Mouse (Mus musculus): Measurements from ENCODE around the gene Gucy2g. TPM values are rescaled to one million over a fixed set of nuclear protein-coding genes. Genes with fewer than 3 reads are reported as not detected.

Gene Gucy2g
- total and polyA plus RNA-seq, 3 experiments: 0.11 TPM; not detected in 2

- peaks cover 61% of the 10 kb centered on the region for H3K4me1 ChIP-seq (ENCODE audit: insufficient read depth, low read depth, low read length)
- ATAC-seq (ENCODE audit: extremely low read depth, insufficient number of reproducible peaks, low FRiP score, poor library complexity, severe bottlenecking): peak; percentile 54
Observed at GRCm38 (mm10) chr19:55253570-55254441, 12.8 kb upstream of the Gucy2g start.

GRCm38 (mm10) chr19:55253239-55253569 lies 12.2 kb upstream of the Gucy2g start:
- TF ChIP-seq CTCF (IDR thresholded peaks at IDR 0.05; ENCODE audit: low read depth, low read length) (no peak), TAL1 (conservative IDR thresholded peaks at IDR 0.05; ENCODE audit: low read depth, low read length) (no peak), GATA1 (IDR thresholded peaks at IDR 0.05; ENCODE audit: borderline replicate concordance, low read length) (no peak), GATA2 (IDR thresholded peaks at IDR 0.05; ENCODE audit: borderline replicate concordance, low read depth, low read length) (no peak), POLR2AphosphoS5 (IDR thresholded peaks at IDR 0.05; ENCODE audit: insufficient replicate concordance, low read depth, low read length) (no peak)
- no peak for ATAC-seq (ENCODE audit: extremely low read depth, insufficient number of reproducible peaks, low FRiP score, poor library complexity, severe bottlenecking)
- H3K4me3 ChIP-seq (ENCODE audit: low read depth, low read length): peak overlapping the region; percentile 92
- H3K36me3 ChIP-seq (replicated peaks): peaks cover 24% of the 10 kb centered on the region
- peaks cover 55% of the 10 kb centered on the region for H3K4me1 ChIP-seq (ENCODE audit: insufficient read depth, low read depth, low read length)
- peak; percentile 45 for DNase-seq (ENCODE audit: low spot score)
- H3K9me3 ChIP-seq (replicated peaks): no peaks in the 10 kb centered on the region
- H3K27me3 ChIP-seq (ENCODE audit: insufficient read depth, low read length): peaks cover 19% of the 10 kb centered on the region

More at GRCm38 (mm10) chr19:55253570-55254441, 12.8 kb upstream of the Gucy2g start:
- no peaks in the 10 kb centered on the region for H3K9me3 ChIP-seq (replicated peaks)
- H3K27me3 ChIP-seq (ENCODE audit: insufficient read depth, low read length): peaks cover 16% of the 10 kb centered on the region
- peak; percentile 69 for DNase-seq (ENCODE audit: low spot score)
- TF ChIP-seq GATA1 (IDR thresholded peaks at IDR 0.05; ENCODE audit: borderline replicate concordance, low read length) (no peak), GATA2 (IDR thresholded peaks at IDR 0.05; ENCODE audit: borderline replicate concordance, low read depth, low read length) (no peak), TAL1 (conservative IDR thresholded peaks at IDR 0.05; ENCODE audit: low read depth, low read length) (no peak), CTCF (IDR thresholded peaks at IDR 0.05; ENCODE audit: low read depth, low read length) (no peak), POLR2AphosphoS5 (IDR thresholded peaks at IDR 0.05; ENCODE audit: insufficient replicate concordance, low read depth, low read length) (no peak; the same call in 1 of the 2 replicates)
- H3K4me3 ChIP-seq (ENCODE audit: low read depth, low read length): peak overlapping the region; percentile 92
- peaks cover 30% of the 10 kb centered on the region for H3K36me3 ChIP-seq (replicated peaks)

DNA sequence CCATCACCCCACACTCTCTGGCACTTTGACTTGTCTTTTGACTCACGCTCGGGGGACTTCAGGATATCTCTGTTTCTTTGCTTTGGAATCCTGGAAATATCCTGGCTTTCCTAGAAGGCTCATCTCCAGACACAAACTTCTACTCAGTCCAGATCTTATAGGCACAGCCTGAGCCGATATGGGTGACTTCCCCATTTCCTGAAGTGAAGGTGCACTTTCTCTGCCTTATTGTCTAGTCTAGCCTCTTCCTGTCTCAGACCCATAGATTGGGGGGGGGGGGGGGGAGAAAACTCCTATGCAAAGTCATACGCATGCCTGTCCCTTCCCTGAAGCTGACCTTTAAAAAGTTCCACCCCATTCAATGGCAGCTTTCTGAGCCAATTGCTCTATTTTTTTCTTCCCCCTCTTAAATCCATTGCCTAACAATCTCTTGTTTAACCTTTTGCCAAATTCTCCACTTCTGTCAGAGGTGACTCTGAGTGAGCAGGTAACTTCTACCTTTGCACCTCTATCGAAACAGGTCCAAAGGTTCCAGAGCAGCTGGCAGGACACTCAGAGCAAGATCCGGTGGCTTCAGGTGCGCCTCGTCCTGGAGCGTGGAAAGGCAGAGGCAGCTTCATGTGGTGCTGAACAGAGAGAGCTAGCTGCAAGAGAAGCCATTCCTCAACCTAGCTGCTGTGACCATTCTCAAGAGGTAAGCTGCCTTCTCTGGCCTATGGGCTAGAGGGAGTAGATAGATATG lies 10.5 kb upstream of the Gucy2g start, which contains the start of gene Acsl5:
Gene Acsl5 (plus strand): TSS at position 556 of the 742 bp plus-strand sequence.
- Histone ChIP-seq H3K4me1 (ENCODE audit: insufficient read depth, low read depth, low read length) (peaks cover 41% of the 10 kb centered on the region), H3K27me3 (ENCODE audit: insufficient read depth, low read length) (peaks cover 30% of the 10 kb centered on the region), H3K36me3 (replicated peaks) (peaks cover 8% of the 10 kb centered on the region), H3K4me3 (ENCODE audit: low read depth, low read length) (no peak within 1 kb of the TSS; the same call in 1 of the 2 replicates), H3K9me3 (replicated peaks) (no peaks in the 10 kb centered on the region)
- DNase-seq (ENCODE audit: low spot score) (peak; percentile 10), ATAC-seq (ENCODE audit: extremely low read depth, insufficient number of reproducible peaks, low FRiP score, poor library complexity, severe bottlenecking) (no peak)
- TF ChIP-seq GATA2 (IDR thresholded peaks at IDR 0.05; ENCODE audit: borderline replicate concordance, low read depth, low read length) (no peak), CTCF (IDR thresholded peaks at IDR 0.05; ENCODE audit: low read depth, low read length) (no peak), POLR2AphosphoS5 (IDR thresholded peaks at IDR 0.05; ENCODE audit: insufficient replicate concordance, low read depth, low read length) (no peak), GATA1 (IDR thresholded peaks at IDR 0.05; ENCODE audit: borderline replicate concordance, low read length) (no peak), TAL1 (conservative IDR thresholded peaks at IDR 0.05; ENCODE audit: low read depth, low read length) (no peak)

DNA sequence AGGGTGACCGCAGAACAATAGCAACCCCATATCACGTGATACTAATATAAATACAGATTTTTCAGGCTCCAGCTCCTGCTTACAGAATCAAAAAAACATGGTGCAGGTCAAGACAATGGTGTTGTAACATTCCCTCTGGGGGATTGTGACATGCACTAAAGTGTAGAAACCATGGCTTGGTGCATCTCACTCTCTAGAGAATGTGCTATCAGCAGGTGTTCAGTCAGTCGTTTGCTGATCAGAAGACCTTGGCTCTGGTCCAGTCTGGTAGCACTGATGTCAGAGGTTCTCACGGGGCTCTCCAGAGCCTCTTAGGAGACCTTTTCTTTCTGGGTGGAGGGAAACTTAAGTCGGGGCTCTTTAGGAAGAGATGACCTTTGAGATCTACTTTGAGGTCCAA lies 9.4 kb upstream of the Gucy2g start:
- H3K4me1 ChIP-seq (ENCODE audit: insufficient read depth, low read depth, low read length): peaks cover 39% of the 10 kb centered on the region
- H3K36me3 ChIP-seq (replicated peaks): peaks cover 2% of the 10 kb centered on the region
- H3K27me3 ChIP-seq (ENCODE audit: insufficient read depth, low read length): peaks cover 37% of the 10 kb centered on the region
- no peak overlapping the region for H3K4me3 ChIP-seq (ENCODE audit: low read depth, low read length)
- TF ChIP-seq GATA2 (IDR thresholded peaks at IDR 0.05; ENCODE audit: borderline replicate concordance, low read depth, low read length): no peak
- H3K9me3 ChIP-seq (replicated peaks): no peaks in the 10 kb centered on the region
- no peak for ATAC-seq (ENCODE audit: extremely low read depth, insufficient number of reproducible peaks, low FRiP score, poor library complexity, severe bottlenecking)
- DNase-seq (ENCODE audit: low spot score): no peak

GRCm38 (mm10) chr19:55247991-55248520 lies 7.0 kb upstream of the Gucy2g start:
- Histone ChIP-seq H3K9me3 (replicated peaks) (no peaks in the 10 kb centered on the region), H3K36me3 (replicated peaks) (no peaks in the 10 kb centered on the region), H3K4me3 (ENCODE audit: low read depth, low read length) (no peak overlapping the region), H3K27me3 (ENCODE audit: insufficient read depth, low read length) (peaks cover 56% of the 10 kb centered on the region), H3K4me1 (ENCODE audit: insufficient read depth, low read depth, low read length) (peaks cover 21% of the 10 kb centered on the region)
- ATAC-seq (ENCODE audit: extremely low read depth, insufficient number of reproducible peaks, low FRiP score, poor library complexity, severe bottlenecking) (no peak), DNase-seq (ENCODE audit: low spot score) (no peak)
- TF ChIP-seq TAL1 (conservative IDR thresholded peaks at IDR 0.05; ENCODE audit: low read depth, low read length) (no peak), CTCF (IDR thresholded peaks at IDR 0.05; ENCODE audit: low read depth, low read length) (no peak), GATA1 (IDR thresholded peaks at IDR 0.05; ENCODE audit: borderline replicate concordance, low read length) (no peak), POLR2AphosphoS5 (IDR thresholded peaks at IDR 0.05; ENCODE audit: insufficient replicate concordance, low read depth, low read length) (no peak), GATA2 (IDR thresholded peaks at IDR 0.05; ENCODE audit: borderline replicate concordance, low read depth, low read length) (no peak)

DNA sequence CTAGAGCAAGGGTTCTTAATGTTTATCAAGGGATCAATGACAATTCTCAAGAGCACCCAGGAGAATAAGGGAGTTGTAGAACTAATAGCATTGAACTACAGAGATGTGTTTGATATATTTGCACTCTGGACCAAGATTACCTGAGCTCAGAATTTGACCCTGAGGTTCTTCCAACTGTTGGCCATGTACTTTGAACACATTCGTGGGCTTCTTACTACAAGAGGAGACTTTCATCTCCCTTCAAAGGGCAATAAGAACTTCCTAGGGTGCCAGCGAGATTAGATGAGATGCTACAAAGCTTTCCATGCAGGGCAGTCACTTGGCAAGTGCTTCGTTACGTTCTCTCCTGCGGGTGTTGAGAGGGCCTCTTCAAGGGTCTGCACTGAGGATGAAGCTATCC lies 6.5 kb upstream of the Gucy2g start:
- no peak for TF ChIP-seq CTCF (IDR thresholded peaks at IDR 0.05; ENCODE audit: low read depth, low read length)
- TF ChIP-seq POLR2AphosphoS5 (IDR thresholded peaks at IDR 0.05; ENCODE audit: insufficient replicate concordance, low read depth, low read length): no peak
- no peak for TF ChIP-seq GATA2 (IDR thresholded peaks at IDR 0.05; ENCODE audit: borderline replicate concordance, low read depth, low read length)
- TF ChIP-seq GATA1 (IDR thresholded peaks at IDR 0.05; ENCODE audit: borderline replicate concordance, low read length): no peak
- TF ChIP-seq TAL1 (conservative IDR thresholded peaks at IDR 0.05; ENCODE audit: low read depth, low read length): no peak

More for the DNA sequence above, 6.5 kb upstream of the Gucy2g start:
- H3K36me3 ChIP-seq (replicated peaks): no peaks in the 10 kb centered on the region
- H3K4me3 ChIP-seq (ENCODE audit: low read depth, low read length): no peak overlapping the region
- no peak for DNase-seq (ENCODE audit: low spot score)
- H3K27me3 ChIP-seq (ENCODE audit: insufficient read depth, low read length): peaks cover 60% of the 10 kb centered on the region
- peaks cover 17% of the 10 kb centered on the region for H3K4me1 ChIP-seq (ENCODE audit: insufficient read depth, low read depth, low read length)
- no peak for ATAC-seq (ENCODE audit: extremely low read depth, insufficient number of reproducible peaks, low FRiP score, poor library complexity, severe bottlenecking)
- H3K9me3 ChIP-seq (replicated peaks): no peaks in the 10 kb centered on the region
